Mouse (Mus musculus) stomach, postnatal 0 days (tissue): ENCODE data around the gene Magi1. TPM values are rescaled to one million over a fixed set of nuclear protein-coding genes. Genes with fewer than 3 reads are reported as not detected.

Experiments
- ATAC-seq: fragments of 200-750 bp; cut with Nextera tagmentation; 2 replicates; pipeline ENCODE4 v1.8.0; 2017; ENCODE audit not compliant: low FRiP score, low TSS enrichment
- DNase-seq: peaks from one replicate; pipeline ENCODE4 v3.0.0-alpha.2; 2016; ENCODE audit warnings: low spot score
- H3K27ac ChIP-seq: fragments of 300-500 bp; sonication (generic); replicated peaks from 2 replicates; pipeline ENCODE4 v1.5.1; 2014; ENCODE audit warnings: mild to moderate bottlenecking, control low read depth
- H3K27me3 ChIP-seq: fragments of 300-500 bp; sonication (generic); 2 replicates; pipeline ENCODE4 v1.6.1; 2014; ENCODE audit warnings: low read length; ENCODE audit not compliant: control insufficient read depth, insufficient read depth
- H3K36me3 ChIP-seq: fragments of 300-500 bp; sonication (generic); 2 replicates; pipeline ENCODE4 v1.6.1; 2014; ENCODE audit warnings: low read length, mixed read lengths; ENCODE audit not compliant: control insufficient read depth, insufficient read depth
- H3K4me1 ChIP-seq: fragments of 300-500 bp; sonication (generic); replicated peaks from 2 replicates; pipeline ENCODE4 v1.6.1; 2014; ENCODE audit warnings: antibody characterized with exemption; ENCODE audit not compliant: control insufficient read depth, insufficient read depth
- H3K4me2 ChIP-seq: fragments of 300-500 bp; sonication (generic); replicated peaks from 2 replicates; pipeline ENCODE4 v1.6.1; 2014; ENCODE audit warnings: low read depth, mild to moderate bottlenecking, control low read depth, moderate library complexity
- H3K4me3 ChIP-seq: fragments of 300-500 bp; sonication (generic); 2 replicates; pipeline ENCODE4 v1.5.1; 2014; ENCODE audit warnings: low read depth, low read length, control low read depth
- H3K9ac ChIP-seq: fragments of 300-500 bp; sonication (generic); 2 replicates; pipeline ENCODE4 v1.6.1; 2014; ENCODE audit warnings: mild to moderate bottlenecking, low read length, control low read depth, mixed read lengths
- H3K9me3 ChIP-seq: fragments of 300-500 bp; sonication (generic); 2 replicates; pipeline ENCODE4 v1.6.1; 2016; ENCODE audit warnings: low read length; ENCODE audit not compliant: control insufficient read depth
- CTCF ChIP-seq: IDR thresholded peaks from 2 replicates; pipeline ENCODE4 v1.5.1; 2016; ENCODE audit warnings: antibody characterized with exemption, low read depth, mild to moderate bottlenecking, moderate library complexity
- EP300 ChIP-seq: optimal IDR thresholded peaks from 2 replicates; pipeline ENCODE3; 2016; ENCODE audit warnings: antibody characterized with exemption
- WGBS: fragments of 180-500 bp; shearing (Covaris S2); extraction: QIAGEN DNeasy Blood & Tissue Kit; methylation state at CpG from one replicate; pipeline ENCODE4 v1.1.7; 2014; 5-methylcytosine and 5-hydroxymethylcytosine counted together
- polyA plus RNA-seq: library from polyadenylated mRNA; unstranded; fragments of >200 nt; fragmentation: Nextera tagmentation; extraction: Ambion mirVana; gene quantifications from 2 replicates; pipeline ENCODE4 v1.2.1, GENCODE M21; 2015

Magi1 gene
- polyA plus RNA-seq, 1 experiment from 2014 or later = 4.4 TPM

DNA sequence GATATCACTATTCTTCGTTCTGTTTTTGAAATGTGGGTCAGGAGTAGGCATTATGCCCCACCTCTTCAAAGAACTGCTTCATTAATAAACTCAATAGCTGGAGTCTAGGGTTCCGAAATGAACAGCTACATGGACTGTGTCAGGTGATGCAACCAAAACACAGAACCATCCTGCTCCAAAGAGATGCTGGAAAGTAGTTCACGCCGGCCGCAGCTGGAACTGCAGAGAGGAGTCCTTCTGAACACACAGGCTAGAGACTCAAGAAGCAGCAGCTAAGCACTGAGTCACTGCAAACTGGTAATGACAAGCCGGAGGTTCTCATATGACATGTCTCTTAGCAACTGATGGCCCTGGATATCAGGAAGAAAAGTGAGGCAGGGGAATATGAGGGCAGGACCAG lies 57.5 kb downstream of the Magi1 start:
- ATAC-seq (no peak), DNase-seq (no peak)
- no peaks in the 10 kb centered on the region for H3K36me3 ChIP-seq
- no peaks in the 10 kb centered on the region for H3K27me3 ChIP-seq
- H3K4me2 ChIP-seq = no peak overlapping the region
- TF ChIP-seq EP300 (no peak), CTCF (no peak)
- H3K9ac ChIP-seq = no peak overlapping the region
- 64% methylated on average over 6 of the region's 6 CpGs for WGBS
- no peak overlapping the region for H3K4me3 ChIP-seq
- no peaks in the 10 kb centered on the region for H3K9me3 ChIP-seq
- peaks cover 4% of the 10 kb centered on the region for H3K4me1 ChIP-seq
- no peak overlapping the region for H3K27ac ChIP-seq

DNA sequence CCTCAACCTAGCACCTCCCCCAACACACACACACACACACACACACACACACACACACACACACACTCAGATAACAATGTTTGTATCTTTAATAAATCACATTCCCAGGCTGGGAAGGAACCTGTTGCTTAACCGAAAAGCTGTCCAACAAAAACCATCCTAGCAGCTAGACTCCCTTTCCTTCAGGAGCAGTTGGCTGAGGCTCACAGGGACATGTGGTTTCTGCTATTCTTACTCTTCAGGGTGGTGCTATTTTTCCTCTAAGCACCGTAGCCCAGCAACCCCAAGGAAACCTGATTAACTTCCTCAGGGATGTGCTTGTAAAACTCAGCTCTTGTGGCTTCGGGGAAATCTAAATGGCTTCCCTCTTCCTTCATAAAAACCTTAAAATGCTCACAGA lies 57.9 kb downstream of the Magi1 start:
- Histone ChIP-seq H3K9ac (no peak overlapping the region), H3K27me3 (no peaks in the 10 kb centered on the region), H3K4me1 (peaks cover 4% of the 10 kb centered on the region), H3K36me3 (no peaks in the 10 kb centered on the region), H3K27ac (0 out of 2 replicates have a peak overlapping the region, but pooled peaks have one; percentile 20), H3K4me3 (no peak overlapping the region), H3K4me2 (no peak overlapping the region), H3K9me3 (no peaks in the 10 kb centered on the region)
- ATAC-seq (peak; percentile 53; the same call in 1 of the 2 replicates), DNase-seq (no peak)
- TF ChIP-seq CTCF (no peak), EP300 (no peak)
- 20% methylated on average over 3 of the region's 3 CpGs for WGBS

DNA sequence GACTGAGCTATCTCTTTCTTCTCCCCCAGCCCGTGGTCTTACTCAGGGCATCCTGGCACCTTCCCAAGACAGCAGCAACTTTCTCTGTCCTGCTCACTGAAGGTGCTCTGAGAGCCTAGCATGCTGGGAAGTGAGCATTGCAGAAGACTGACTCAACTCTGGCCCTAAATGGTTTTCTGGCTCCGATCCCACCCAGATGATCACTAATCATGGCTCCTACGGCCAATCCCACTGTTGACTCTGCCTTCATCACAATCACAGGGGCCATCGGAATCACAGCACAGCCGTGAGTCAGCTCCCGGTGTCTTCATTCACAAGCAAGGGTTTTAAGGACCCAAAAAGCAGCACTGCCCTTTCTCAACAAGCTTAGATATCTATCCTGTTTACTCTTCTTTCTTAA lies 58.6 kb downstream of the Magi1 start:
- TF ChIP-seq CTCF (no peak), EP300 (no peak)
- Histone ChIP-seq H3K36me3 (no peaks in the 10 kb centered on the region), H3K27ac (peak overlapping the region; percentile 31; the same call in 1 of the 2 replicates), H3K4me1 (peaks cover under 1% of the 10 kb centered on the region), H3K9ac (no peak overlapping the region), H3K4me2 (no peak overlapping the region), H3K27me3 (no peaks in the 10 kb centered on the region), H3K9me3 (no peaks in the 10 kb centered on the region), H3K4me3 (no peak overlapping the region)
- ATAC-seq = peak; percentile 54
- peak; percentile 41 for DNase-seq
- 22% methylated on average over 6 of the region's 6 CpGs for WGBS

DNA sequence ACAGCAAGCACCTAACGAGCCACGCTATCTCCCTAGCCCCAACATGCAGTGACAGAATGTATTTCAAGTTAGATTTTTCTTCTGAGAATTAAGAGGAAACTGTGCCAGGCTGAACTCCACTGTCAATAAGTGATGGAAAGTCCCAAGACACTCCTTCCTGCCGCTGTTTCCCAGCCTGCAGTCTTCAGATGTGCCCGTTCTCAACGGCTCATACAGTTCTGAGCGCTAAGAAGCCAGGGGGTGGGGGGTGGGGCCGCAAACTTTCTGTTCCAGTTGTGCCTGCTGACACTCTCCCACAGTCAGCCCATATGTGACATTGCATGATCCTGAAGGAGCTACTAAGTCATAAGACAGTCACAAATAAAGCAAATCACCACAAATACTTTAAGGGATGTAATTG lies 61.5 kb downstream of the Magi1 start:
- no peak overlapping the region for H3K27ac ChIP-seq
- no peak for DNase-seq
- H3K36me3 ChIP-seq = no peaks in the 10 kb centered on the region
- H3K4me2 ChIP-seq = no peak overlapping the region
- TF ChIP-seq EP300 (no peak), CTCF (no peak)
- H3K4me1 ChIP-seq = peaks cover 2% of the 10 kb centered on the region; the same call in 1 of the 2 replicates
- H3K9me3 ChIP-seq = no peaks in the 10 kb centered on the region
- no peak for ATAC-seq
- no peak overlapping the region for H3K9ac ChIP-seq
- no peak overlapping the region for H3K4me3 ChIP-seq
- 49% methylated on average over 7 of the region's 7 CpGs for WGBS
- H3K27me3 ChIP-seq = no peaks in the 10 kb centered on the region

DNA sequence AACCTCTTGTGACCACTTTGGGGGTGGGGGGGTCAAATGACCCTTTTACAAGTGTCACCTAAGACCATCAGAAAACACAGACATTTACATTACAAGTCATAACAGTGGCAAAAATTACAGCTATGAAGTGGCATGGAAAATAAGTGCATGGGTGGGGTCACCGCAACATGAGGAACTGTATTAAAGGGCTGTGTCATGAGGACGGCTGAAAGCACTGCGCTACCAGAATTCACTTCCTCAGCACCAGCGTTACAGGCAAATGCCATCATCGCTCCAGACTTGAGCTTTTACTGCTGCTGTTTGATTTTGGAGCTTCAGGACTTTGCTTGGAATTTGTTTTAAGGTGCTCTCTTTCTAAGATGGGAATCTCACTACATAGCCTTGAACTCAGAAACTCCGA lies 62.0 kb downstream of the Magi1 start:
- DNase-seq (no peak), ATAC-seq (no peak)
- TF ChIP-seq CTCF (no peak), EP300 (no peak)
- Histone ChIP-seq H3K27ac (no peak overlapping the region), H3K4me3 (no peak overlapping the region), H3K9me3 (no peaks in the 10 kb centered on the region), H3K27me3 (no peaks in the 10 kb centered on the region), H3K36me3 (no peaks in the 10 kb centered on the region), H3K9ac (no peak overlapping the region), H3K4me1 (peaks cover 2% of the 10 kb centered on the region; the same call in 1 of the 2 replicates), H3K4me2 (no peak overlapping the region)
- 75% methylated on average over 6 of the region's 6 CpGs for WGBS

DNA sequence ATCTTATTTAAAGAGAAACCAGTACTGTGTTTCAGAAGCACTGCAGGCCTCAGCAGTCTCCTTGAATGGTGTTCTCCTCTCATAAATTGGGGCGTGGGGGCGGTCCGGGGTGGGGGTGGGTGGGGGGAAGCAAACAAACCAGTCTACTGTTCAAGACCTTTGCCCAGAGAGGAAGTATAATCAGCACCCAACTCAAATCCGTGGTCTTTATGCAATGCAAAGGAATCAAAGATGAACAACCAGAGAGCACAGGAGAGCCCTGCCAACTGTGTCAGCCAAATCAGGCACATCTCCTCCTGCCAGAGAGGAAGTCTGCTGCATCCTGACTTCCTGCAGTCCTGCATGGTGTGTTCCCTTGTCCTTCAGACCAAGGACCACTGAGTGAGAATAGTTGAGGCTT lies 65.6 kb downstream of the Magi1 start:
- TF ChIP-seq EP300 (no peak), CTCF (no peak)
- no peak overlapping the region for H3K4me2 ChIP-seq
- H3K27me3 ChIP-seq = no peaks in the 10 kb centered on the region
- H3K27ac ChIP-seq = no peak overlapping the region
- no peaks in the 10 kb centered on the region for H3K9me3 ChIP-seq
- DNase-seq (no peak), ATAC-seq (no peak)
- H3K4me1 ChIP-seq = peaks cover 2% of the 10 kb centered on the region; the same call in 1 of the 2 replicates
- no peaks in the 10 kb centered on the region for H3K36me3 ChIP-seq
- H3K4me3 ChIP-seq = no peak overlapping the region
- H3K9ac ChIP-seq = no peak overlapping the region
- 65% methylated on average over 4 of the region's 4 CpGs for WGBS
